Mouse (Mus musculus): ENCODE measurements around the gene Tubb4b. TPM values are rescaled to one million over a fixed set of nuclear protein-coding genes. Genes with fewer than 3 reads are reported as not detected.

Gene Tubb4b
- total RNA-seq, 1 experiment: 819 TPM

DNA sequence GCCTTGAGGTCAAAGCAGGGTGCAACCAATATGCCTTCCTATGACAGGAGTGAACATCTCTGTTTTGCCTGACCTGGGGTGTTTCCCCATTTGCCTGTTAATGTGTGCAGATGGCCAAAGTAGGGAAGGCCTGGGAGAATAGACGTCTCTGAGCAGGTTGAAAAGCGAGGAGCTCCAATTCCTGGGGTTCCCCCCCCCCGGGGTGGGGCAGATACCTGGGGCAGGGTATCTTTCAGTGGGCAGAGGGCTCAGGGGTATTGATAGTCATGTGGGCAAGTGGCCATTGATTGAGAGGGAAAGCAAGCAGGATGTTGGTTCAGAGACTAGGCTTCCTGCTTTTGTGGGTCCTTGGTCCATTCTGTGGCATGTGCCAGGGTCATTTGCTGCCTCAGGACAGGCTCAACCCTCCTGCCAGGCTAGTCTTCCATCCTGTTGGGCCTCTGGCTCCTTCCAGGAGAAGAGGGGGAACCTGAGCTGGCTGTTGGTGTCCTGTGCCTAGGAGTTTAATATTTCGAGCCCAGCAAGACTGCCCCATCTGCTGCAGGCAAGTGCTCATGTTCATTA is 43.3 kb upstream of the Tubb4b start:
- Histone ChIP-seq H3K36me3 (ENCODE audit: control insufficient read depth, insufficient read depth, low read length, poor library complexity, severe bottlenecking) (peaks cover 15% of the 10 kb centered on the region), H3K9ac (ENCODE audit: insufficient read depth, low read depth, low read length, poor library complexity, severe bottlenecking) (no peak overlapping the region), H3K27ac (ENCODE audit: insufficient read depth, low read depth, low read length, poor library complexity, severe bottlenecking) (no peak overlapping the region), H3K4me1 (ENCODE audit: control insufficient read depth in 2 of 2, insufficient read depth in 2 of 2, low read length in 2 of 2, poor library complexity in 1 of 2) (peaks cover 0 to 14% of the 10 kb centered on the region in 2 experiments; a peak in 2 of 4 replicates), H3K9me3 (ENCODE audit: control insufficient read depth, insufficient read depth, low read depth, low read length) (no peaks in the 10 kb centered on the region), H3K4me3 (ENCODE audit: insufficient read depth in 1 of 2, low read depth in 1 of 2, low read length in 2 of 2, poor library complexity in 1 of 2, severe bottlenecking in 1 of 2) (no peak overlapping the region)
- no peak for TF ChIP-seq MAFK (IDR thresholded peaks at IDR 0.05; ENCODE audit: insufficient read depth, low read depth, low read length)
- no peak for TF ChIP-seq HCFC1 (IDR thresholded peaks at IDR 0.05; ENCODE audit: borderline replicate concordance, insufficient read depth, low read length)
- TF ChIP-seq CHD2 (IDR thresholded peaks at IDR 0.05; ENCODE audit: low read depth, low read length): no peak
- no peak for TF ChIP-seq ZC3H11A (IDR thresholded peaks at IDR 0.05; ENCODE audit: borderline replicate concordance, low read depth, low read length)
- TF ChIP-seq ZNF384 (IDR thresholded peaks at IDR 0.05; ENCODE audit: low read depth, low read length): no peak
- no peak for DNase-seq (ENCODE audit: low read depth, low spot score)
- in situ Hi-C loops (cut with MboI; ENCODE audit: low sequenced_read_pairs in 2 of 2, unreplicated experiment in 2 of 2): no loop called here

DNA sequence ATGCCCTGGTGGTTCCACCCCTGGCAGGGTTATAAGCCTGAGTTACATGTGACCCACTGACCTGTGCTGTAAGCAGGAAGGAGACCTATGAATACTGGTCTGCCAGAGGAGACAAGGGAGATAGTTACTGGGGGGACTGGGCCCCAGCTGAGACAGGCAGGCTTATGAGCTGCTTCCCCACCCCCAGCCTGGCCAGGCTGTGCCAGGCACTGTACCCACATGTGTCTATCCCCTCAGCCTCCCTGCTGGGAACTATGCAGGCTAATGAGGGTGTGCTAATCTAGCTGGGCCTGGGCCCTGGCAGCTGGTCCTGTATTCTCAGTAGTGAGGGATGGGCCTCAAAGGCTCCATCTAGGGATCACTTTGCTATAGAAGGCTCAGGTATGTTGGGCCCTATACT is 42.7 kb upstream of the Tubb4b start:
- Histone ChIP-seq H3K4me3 (ENCODE audit: insufficient read depth in 1 of 2, low read depth in 1 of 2, low read length in 2 of 2, poor library complexity in 1 of 2, severe bottlenecking in 1 of 2) (no peak overlapping the region), H3K9ac (ENCODE audit: insufficient read depth, low read depth, low read length, poor library complexity, severe bottlenecking) (0 out of 2 replicates have a peak overlapping the region, but pooled peaks have one; percentile 6), H3K9me3 (ENCODE audit: control insufficient read depth, insufficient read depth, low read depth, low read length) (no peaks in the 10 kb centered on the region), H3K36me3 (ENCODE audit: control insufficient read depth, insufficient read depth, low read length, poor library complexity, severe bottlenecking) (peaks cover 15% of the 10 kb centered on the region), H3K4me1 (ENCODE audit: control insufficient read depth in 2 of 2, insufficient read depth in 2 of 2, low read length in 2 of 2, poor library complexity in 1 of 2) (peaks cover 0 to 14% of the 10 kb centered on the region in 2 experiments; a peak in 2 of 4 replicates), H3K27ac (ENCODE audit: insufficient read depth, low read depth, low read length, poor library complexity, severe bottlenecking) (no peak overlapping the region)
- no peak for TF ChIP-seq MAFK (IDR thresholded peaks at IDR 0.05; ENCODE audit: insufficient read depth, low read depth, low read length)
- TF ChIP-seq HCFC1 (IDR thresholded peaks at IDR 0.05; ENCODE audit: borderline replicate concordance, insufficient read depth, low read length): no peak
- no peak for TF ChIP-seq ZNF384 (IDR thresholded peaks at IDR 0.05; ENCODE audit: low read depth, low read length)
- no peak for TF ChIP-seq ZC3H11A (IDR thresholded peaks at IDR 0.05; ENCODE audit: borderline replicate concordance, low read depth, low read length)
- TF ChIP-seq CHD2 (IDR thresholded peaks at IDR 0.05; ENCODE audit: low read depth, low read length): no peak
- no peak for DNase-seq (ENCODE audit: low read depth, low spot score)
- in situ Hi-C loops (cut with MboI; ENCODE audit: low sequenced_read_pairs in 2 of 2, unreplicated experiment in 2 of 2): no loop called here

DNA sequence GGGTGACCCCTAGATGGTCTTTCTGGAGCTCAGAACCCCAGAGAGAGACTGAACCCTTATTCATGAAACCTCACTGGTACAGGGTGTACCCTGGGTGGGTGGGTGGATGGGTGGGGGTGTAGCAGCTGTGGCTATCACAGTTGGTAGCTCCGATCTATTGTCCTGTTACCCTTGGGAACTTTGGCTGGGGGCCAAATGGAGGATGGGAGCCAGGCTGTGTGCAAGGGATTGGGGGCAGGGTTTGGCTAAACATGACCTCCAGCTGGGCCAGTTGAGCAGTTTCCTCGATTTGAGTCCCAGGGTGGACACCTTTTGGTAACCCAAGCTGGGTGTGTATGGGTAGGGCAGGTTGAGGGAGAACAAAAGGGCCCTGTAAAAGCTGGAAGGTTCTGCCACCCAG is 42.2 kb upstream of the Tubb4b start:
- no peak overlapping the region; a peak in 1 of 4 replicates for H3K4me3 ChIP-seq (ENCODE audit: insufficient read depth in 1 of 2, low read depth in 1 of 2, low read length in 2 of 2, poor library complexity in 1 of 2, severe bottlenecking in 1 of 2)

DNA sequence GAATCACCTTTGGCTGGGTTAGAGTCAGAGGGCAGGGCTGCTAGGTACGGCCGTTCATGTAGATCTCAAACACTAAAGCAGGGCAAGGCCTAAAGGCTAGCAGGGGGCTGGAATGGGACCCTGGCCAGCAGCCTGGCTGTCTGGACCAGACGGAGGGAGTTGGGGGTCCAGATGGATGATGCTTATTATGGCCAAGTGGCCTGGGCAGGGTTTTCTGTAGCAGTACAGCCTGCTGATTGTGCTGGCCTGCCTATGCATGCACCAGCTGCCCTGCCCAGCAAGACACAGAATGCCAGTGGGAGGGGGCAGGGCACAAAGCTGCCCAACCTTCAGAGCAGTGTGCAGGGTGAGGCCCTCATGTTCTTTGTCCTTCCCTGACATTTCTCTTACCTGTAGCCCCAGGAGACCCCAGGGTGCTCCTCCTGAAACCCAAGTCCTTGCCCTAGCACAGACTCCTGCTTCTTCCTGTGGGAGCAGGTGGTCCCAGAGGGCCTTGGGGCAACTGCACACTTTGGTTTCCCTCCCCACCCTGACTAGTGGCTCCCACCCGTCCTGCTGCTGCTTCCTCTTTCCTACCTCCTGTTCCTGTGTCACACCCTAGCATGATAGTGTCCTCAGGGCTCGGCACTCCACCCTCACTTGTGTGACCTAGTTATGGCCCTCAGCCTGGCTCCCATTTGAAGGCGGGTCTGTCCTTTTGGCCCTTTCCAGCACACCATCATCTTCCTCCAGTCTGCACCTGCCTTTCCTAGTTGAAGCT is 41.6 kb upstream of the Tubb4b start:
- Histone ChIP-seq H3K4me3 (ENCODE audit: insufficient read depth in 1 of 2, low read depth in 1 of 2, low read length in 2 of 2, poor library complexity in 1 of 2, severe bottlenecking in 1 of 2) (peak overlapping the region in 1 of 2 experiments; percentile 4; a peak in 1 of 4 replicates), H3K9ac (ENCODE audit: insufficient read depth, low read depth, low read length, poor library complexity, severe bottlenecking) (0 out of 2 replicates have a peak overlapping the region, but pooled peaks have one; percentile 14), H3K9me3 (ENCODE audit: control insufficient read depth, insufficient read depth, low read depth, low read length) (no peaks in the 10 kb centered on the region), H3K36me3 (ENCODE audit: control insufficient read depth, insufficient read depth, low read length, poor library complexity, severe bottlenecking) (peaks cover 15% of the 10 kb centered on the region), H3K4me1 (ENCODE audit: control insufficient read depth in 2 of 2, insufficient read depth in 2 of 2, low read length in 2 of 2, poor library complexity in 1 of 2) (peaks cover 0 to 12% of the 10 kb centered on the region in 2 experiments; a peak in 2 of 4 replicates), H3K27ac (ENCODE audit: insufficient read depth, low read depth, low read length, poor library complexity, severe bottlenecking) (no peak overlapping the region)
- no peak for DNase-seq (ENCODE audit: low read depth, low spot score)
- TF ChIP-seq MAFK (IDR thresholded peaks at IDR 0.05; ENCODE audit: insufficient read depth, low read depth, low read length) (no peak), ZNF384 (IDR thresholded peaks at IDR 0.05; ENCODE audit: low read depth, low read length) (no peak), HCFC1 (IDR thresholded peaks at IDR 0.05; ENCODE audit: borderline replicate concordance, insufficient read depth, low read length) (no peak), CHD2 (IDR thresholded peaks at IDR 0.05; ENCODE audit: low read depth, low read length) (no peak), ZC3H11A (IDR thresholded peaks at IDR 0.05; ENCODE audit: borderline replicate concordance, low read depth, low read length) (no peak)
- in situ Hi-C loops (cut with MboI; ENCODE audit: low sequenced_read_pairs in 2 of 2, unreplicated experiment in 2 of 2): no loop called here

More for the DNA sequence above, 42.2 kb upstream of the Tubb4b start:
- TF ChIP-seq MAFK (IDR thresholded peaks at IDR 0.05; ENCODE audit: insufficient read depth, low read depth, low read length) (no peak), HCFC1 (IDR thresholded peaks at IDR 0.05; ENCODE audit: borderline replicate concordance, insufficient read depth, low read length) (no peak), ZC3H11A (IDR thresholded peaks at IDR 0.05; ENCODE audit: borderline replicate concordance, low read depth, low read length) (no peak)
- no peak for DNase-seq (ENCODE audit: low read depth, low spot score)
- no peak overlapping the region for H3K27ac ChIP-seq (ENCODE audit: insufficient read depth, low read depth, low read length, poor library complexity, severe bottlenecking)
- H3K4me1 ChIP-seq (ENCODE audit: control insufficient read depth in 2 of 2, insufficient read depth in 2 of 2, low read length in 2 of 2, poor library complexity in 1 of 2): peaks cover 0 to 14% of the 10 kb centered on the region in 2 experiments; a peak in 2 of 4 replicates
- peaks cover 15% of the 10 kb centered on the region for H3K36me3 ChIP-seq (ENCODE audit: control insufficient read depth, insufficient read depth, low read length, poor library complexity, severe bottlenecking)
- in situ Hi-C loops (cut with MboI; ENCODE audit: low sequenced_read_pairs in 2 of 2, unreplicated experiment in 2 of 2): no loop called here
- no peak overlapping the region for H3K9ac ChIP-seq (ENCODE audit: insufficient read depth, low read depth, low read length, poor library complexity, severe bottlenecking)
- no peaks in the 10 kb centered on the region for H3K9me3 ChIP-seq (ENCODE audit: control insufficient read depth, insufficient read depth, low read depth, low read length)
